Mouse (Mus musculus) telencephalon, adult 2 months (tissue): ENCODE data around the gene Klf12.

Source experiments
- DNase-seq: peaks from one replicate; pipeline ENCODE4 v3.0.0-alpha.2; 2011; ENCODE audit warnings: low read depth, low spot score

The Klf12 gene

DNA sequence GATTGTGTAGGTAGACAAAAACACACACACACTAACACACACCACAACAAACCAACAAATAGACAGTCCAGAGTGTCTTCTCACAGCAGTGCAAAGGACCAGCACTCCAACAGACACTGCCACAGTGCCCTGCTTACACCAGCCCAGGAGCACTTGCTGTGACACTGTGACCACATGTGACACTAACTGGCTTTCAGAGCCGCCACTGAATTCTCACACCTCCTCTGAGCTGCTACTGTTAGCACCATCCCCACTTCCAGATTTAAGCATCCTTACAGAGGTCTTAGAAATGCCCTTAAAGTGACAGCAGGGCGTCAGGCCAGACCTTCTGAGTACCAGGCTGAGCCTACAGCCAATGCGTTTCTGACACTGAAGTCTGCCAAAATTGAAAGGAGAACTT lies 48.7 kb downstream of the Klf12 start:
- no peak for DNase-seq

DNA sequence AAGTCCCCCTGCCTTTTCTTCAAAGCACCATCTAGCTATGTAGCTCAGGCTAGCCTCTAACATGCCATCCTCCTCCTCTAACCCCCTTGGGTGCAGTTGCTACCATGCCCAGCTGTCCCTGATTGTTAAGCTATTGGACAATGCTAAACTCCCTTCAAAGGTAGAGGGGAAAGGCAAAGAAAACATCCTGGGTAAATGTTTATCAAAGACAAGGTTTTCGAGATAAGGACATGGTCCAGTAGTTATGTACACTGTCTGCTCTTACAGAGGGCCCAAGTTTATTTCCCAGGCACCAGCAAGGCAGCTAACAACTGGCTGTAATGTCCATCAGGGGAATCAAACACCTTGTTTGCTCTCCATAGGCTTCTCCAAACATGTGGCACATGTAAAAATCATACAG lies 53.1 kb downstream of the Klf12 start:
- DNase-seq: no peak

DNA sequence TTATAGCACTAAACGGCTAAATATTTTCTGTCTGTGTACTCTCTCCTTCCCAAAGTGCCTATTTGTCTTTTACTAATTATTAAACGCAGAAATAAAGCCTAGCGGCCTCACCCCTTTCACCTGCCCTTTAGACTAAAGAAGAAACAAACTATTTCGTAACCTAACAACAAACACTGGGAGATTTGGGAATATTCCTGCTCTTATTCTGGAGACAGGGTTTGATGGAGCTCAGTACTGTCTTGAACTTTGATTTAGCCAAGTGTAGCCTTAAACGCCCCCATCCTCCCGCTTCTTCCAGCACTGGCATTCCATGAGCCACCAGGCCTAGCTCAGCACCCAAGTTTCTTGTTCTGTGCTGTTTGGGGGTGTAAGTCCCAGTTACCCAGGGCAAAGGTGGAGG lies 56.4 kb downstream of the Klf12 start:
- no peak for DNase-seq

DNA sequence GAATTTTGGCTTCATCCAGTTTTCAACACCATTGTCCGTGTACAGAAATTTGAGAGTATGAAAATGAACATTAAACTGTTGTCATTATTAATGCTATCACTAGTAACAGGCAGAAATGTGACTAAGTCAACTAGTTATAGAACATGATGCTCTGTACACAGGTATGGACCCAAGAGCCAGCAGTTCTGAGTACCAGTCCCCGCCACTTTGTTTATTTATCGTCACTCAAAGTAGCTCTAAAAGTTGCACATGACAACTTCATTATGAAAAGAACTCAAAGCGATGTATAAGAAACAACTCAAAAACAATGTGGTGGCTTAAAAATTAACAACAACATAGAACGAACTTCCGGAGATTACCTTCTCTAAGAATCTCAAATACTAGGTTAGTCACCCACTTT lies 56.8 kb downstream of the Klf12 start:
- DNase-seq: no peak

DNA sequence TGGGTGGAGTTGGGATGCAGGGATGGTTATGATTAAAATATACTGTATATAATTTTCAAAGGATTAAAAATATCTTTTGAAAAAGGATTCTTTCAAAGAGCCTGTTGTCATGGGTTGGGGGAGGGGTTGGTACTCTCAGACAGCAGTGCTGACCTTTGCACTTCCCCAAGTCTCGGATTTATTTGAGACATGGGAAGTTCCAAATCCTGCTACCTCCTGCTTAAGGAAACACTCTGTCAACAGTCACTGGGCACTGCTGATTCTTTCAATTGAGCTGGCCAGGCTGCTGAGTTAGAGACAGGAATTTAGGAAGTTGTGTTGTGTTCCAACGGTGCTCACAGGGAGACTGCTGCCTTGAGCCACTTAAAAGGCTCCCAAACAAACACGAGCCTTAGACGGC lies 60.3 kb downstream of the Klf12 start:
- no peak for DNase-seq

DNA sequence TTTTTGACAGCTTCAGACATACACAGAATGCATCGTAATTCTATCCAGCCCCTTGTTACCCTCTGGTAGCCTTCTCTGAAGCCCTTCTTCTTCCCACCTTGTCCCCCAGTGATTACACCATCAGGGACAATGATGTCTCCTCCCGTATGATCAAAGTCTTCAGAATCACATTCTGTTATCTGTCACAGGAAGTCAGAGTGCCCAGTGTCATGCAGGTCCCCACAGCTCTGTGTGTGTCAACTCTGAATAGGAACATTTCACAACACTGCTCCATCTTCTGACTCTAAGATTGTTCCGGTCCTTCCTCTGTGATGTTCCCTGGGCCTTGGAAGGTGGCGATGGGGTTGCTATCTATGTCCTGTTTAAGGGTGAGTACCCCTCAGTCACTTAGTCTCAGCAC lies 62.2 kb downstream of the Klf12 start:
- no peak for DNase-seq

DNA sequence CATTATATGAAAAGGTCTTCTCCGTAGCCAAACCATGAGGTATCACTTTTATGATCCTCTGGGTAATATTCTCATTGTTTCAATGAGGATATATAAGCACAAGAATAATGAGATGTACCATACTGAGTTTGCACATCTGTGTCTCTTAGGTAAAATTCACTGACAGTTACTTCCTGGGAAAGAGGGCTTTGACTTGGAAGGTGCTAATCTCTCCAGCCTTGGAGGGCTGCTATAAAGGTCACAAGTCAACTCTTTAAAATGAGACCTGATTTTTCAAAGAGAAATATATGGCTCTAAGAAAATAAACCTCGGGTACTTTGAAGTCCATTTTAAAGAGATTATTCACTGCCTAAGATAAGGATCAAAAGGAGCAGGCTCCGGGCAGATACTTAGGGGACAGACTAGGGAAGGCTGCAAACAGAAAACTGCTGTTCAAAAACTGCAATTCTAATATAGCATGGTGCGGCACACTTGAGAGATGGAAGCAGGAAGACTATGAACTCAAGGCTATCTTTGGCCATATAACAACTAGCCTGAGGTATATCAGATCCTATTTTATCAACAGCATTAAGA lies 69.2 kb downstream of the Klf12 start:
- DNase-seq: no peak

DNA sequence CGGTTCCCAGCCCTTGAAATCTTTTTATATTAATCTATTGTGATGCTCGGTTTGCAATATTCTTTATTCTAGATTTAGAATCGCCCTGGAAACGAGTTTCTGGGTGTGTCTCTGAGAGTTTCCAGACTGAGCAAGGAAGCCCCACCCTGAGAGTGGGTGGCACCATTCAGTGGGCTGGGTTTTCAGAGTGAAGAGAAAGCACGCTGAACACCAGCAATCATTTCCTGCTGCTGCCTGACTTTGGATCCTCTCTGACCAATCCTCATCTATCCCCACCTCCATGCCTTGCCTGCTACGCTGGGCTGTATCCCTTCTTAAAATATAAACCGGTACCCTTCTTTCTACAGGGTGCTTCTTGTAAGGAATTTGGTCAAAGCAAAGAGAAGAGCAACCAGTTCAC lies 71.4 kb downstream of the Klf12 start:
- peak; percentile 64 for DNase-seq

DNA sequence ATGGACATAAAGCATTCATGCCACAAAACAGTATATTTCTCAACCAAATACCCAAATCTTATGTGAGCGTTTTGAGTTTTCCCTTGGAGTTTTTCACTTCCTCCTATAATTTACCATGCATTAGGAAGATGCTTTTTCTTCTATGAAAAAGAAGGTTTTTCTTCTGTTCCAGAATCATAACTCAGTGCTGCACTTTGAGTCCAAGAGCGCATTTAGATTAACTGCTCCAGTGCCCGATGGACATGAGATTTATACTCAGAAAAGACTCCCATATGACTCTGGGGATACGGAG lies 72.7 kb downstream of the Klf12 start:
- DNase-seq: no peak

DNA sequence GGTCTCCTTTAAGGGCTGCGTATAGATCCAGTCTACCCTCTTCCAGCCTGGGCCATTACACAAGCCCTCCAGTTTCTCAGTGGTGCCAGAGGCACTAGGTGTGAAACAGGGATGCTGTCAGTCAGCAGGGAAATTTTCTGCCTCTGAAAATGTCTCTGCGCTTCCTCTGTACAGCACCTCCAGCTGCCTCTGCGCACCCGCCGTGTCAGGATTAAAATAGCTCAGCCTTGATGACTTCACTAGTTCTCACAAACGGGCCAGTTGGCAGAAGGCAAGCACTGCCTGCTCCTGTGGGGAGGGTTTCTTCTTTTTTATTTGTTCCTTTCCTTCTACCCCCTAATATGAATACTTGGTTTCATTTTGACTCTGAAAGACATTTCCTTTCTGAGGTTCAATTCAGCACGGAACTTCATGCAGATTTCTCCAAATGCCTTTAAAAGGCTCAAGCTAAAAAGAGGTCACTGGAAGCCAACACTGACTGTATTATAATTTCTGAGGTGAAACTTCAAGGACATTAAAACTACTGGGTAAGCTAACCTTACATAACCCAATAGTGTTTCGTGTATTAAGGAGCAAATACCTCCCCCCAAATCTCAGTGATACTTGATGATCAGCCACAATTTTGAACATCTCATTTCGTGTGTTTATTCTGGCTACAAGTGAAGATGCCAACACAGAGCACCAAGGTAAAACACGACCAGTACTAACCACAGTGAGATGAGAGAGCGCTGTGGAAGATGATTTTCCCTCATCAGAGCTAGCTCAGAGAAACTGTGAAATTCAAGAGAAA lies 73.2 kb downstream of the Klf12 start:
- peak; percentile 86 for DNase-seq

DNA sequence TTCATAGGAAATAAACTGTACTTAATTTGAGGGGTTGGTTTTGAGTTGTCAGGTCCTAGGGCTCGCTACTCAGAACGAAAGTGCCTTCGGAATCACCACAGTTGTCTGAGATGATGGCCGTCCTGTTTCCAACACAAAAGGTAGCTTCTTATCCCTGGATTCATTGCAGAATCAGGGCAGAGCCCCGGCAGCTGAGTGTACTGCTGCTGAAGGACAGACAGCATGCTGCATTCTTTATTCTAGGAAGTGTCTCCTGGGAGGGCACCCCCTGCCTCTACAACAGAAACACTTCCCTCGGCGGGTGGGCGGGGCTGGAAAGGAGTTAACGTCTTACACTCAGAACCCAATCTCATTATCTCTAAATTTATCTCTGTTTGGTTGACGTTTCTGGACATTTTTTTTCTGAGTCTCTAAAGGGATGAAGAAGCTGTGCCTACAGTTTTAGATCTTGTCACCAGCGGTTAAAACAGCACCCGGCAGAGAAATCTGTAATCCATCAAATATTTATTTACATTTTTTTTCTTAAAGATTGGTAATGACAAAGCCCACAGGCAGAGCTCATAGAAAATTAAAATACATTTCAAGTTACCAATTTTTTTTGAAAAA lies 74.6 kb downstream of the Klf12 start:
- no peak for DNase-seq

DNA sequence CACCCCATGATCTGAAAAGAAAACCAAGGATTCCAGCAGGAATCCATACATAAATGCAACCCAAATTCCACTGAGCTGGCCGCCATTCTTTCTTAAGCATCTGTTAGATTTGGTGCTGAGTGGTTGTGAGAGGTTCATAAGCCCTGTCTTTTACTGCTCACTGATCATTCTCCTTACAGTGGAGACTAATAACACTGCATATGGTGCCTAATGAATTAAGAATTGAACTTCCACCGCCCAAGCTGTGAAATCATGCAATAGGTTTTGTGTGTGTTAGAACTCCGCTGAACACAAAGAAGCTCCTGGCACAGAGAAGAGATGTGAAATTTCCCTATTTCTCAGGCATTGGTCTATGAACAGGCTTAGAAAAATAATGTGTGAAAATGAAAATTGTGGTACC lies 77.4 kb downstream of the Klf12 start:
- no peak for DNase-seq

DNA sequence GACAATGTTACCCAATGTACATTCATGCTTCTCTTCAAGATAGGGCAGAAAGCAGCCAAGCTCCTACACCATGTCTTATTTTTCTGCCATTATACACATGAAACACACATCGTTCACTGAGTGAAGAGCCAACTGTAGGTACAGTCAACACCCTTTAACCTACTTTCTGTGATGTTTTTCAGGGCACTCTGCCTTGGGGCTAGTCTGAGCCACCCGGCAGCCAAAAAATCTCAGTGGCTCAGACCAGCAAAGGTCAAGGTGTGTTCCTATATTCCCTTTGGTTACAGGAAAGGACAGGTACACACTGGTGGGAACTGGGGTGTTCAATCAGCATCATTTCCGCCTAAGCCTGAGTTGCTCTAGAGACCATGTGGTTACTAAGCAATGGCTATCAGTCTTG lies 78.3 kb downstream of the Klf12 start:
- DNase-seq: no peak

DNA sequence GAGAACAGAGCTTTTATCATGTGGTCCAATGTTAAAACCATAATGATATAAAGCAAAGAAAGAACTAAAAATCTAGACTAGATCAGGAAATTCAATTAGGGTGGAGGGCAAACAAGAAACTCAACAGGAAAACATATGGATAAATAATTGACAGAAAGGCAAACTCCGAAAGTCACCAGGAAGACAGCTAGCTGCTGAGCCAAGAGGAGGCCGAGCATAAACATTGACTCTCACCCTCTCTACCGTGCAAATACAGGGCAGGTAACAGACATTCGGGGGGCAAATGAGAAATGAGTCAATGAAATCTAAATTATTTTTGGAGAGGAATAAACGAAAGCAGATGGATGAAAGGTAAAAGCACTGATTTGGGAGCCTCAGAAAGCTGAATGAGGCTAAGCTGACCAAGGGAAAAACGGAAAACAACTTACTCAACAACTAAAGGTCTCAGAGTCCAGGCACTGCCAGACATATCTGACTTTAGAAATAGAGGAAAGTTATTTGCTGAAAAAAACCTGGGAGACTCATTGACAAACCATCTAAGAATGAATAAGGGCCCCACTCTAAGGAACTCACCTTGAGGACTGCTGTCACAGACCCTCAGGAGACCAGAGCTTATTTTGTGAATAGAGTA lies 84.3 kb downstream of the Klf12 start:
- no peak for DNase-seq

DNA sequence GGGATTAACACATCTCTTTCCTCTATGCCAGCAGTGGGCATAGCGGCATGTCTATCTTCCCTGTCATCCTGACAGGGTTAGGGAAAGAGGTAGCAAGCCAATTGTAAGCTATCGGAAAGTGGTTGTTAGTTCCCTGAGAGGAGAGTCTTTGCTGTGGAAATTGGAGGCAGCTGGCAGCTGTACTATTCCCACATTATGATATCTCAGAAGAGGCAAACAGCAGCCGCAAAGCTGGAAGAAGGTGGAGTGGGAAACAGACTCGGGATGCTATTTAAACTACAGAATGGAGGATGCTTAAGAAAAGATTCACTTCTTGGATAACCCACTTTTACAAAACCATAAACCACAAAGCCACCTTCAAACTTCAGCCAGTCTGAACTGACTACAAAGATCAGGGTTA lies 85.8 kb downstream of the Klf12 start:
- no peak for DNase-seq

DNA sequence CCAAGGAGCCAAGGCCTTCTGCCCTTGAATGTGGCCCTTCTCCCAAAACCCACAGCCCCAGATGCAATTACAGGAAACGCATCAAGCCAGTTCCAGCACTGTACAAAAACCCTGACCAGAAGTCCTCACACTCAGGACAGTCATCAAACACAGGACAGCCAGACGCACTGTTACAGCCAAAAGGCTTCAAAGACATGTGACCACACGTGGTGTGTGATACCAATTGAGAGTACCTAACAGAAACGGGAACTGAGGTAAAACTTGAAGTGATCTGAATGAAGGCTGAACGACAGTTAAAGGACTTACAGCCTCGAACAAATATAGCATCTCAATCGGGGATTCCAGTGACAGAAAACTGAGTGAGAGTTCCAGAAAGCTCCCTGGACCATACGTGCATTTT lies 87.3 kb downstream of the Klf12 start:
- no peak for DNase-seq

DNA sequence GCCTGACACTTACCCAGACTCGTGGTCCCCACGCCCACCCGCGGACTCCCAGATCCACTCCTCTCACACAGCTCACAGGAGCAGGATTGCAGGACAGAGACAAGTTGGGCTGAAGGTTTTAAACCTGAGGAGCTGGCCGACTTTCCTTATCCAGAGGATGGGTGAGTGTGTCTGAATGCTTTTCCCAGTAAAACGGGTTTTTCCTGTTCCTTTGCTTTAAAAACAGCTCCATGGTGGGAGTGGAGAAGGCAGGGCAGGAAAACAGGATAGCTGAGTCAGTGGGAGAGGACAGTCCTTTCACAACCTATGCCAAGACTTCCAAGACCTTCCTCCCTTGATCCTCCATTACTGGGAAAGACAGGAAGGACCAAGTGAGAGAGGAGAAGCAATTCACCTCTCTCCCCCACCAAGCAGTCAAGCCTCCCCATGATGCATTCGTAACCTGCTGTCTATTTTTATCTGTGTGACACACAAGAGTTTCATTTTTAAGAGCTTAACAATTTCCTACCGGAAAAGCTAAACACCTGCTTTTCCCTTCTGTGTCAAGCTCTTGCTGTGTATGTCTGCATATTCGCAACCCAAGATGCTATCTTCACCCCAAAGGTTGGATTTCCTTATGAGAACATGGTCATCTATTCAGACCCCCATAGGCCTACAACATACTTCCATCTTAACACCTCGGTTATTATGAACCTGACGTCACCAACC lies 94.8 kb downstream of the Klf12 start:
- no peak for DNase-seq

DNA sequence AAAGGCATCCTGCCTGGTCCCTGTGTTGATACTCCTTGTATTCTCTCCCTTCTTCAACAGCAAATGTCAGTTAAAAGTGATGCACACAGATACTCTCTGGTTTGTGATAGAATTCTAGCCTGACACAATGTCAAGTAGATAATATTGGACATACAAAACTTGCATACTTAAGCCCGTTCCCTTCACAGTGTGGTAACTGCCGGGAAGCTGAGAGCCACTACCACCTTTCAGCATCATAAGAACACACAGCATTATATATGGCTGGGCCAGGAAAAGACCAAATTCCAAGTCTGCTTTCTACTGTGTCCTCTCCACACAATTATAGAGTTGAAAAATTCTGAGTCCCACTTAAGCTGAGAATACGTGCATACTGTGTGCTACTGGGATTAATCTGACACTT lies 97.1 kb downstream of the Klf12 start:
- DNase-seq: no peak

DNA sequence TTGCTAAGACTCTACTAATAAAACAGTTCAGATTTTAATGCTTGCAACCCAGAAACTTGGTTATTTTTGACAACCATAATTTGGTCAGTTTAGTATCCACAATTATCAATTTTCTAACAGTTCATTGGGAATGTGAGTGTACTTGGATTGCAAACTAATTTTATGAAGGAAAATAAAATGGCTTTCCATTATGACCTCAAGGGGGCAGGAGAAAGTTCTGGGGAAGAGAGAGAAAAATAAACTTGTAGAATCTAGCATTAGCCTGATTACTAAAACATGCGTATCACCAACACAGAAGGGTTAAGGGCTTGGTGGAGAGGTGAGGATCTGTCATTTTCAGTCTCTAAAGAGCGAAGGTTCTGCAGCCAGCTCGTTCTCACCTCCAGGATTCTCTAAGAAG lies 106.7 kb downstream of the Klf12 start:
- DNase-seq: no peak

DNA sequence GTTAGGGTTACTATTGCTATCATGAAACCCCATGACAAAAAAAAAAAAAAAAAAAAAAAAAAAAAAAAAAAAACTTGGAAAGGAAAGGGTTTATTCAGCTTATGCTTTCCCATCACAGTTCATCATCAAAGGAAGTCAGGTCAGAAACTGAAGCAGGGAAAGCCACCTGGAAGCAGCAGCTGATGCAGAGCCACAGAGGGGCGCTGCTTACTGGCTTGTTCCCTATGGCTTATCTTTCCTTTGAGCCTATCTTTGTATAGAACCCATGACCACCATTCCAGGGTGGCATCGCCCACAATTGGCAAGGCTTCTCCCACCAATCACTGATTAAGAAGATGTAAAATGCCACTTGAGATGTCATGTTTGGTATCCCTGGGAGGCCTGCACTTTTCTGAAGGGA lies 119.4 kb downstream of the Klf12 start:
- DNase-seq: no peak

DNA sequence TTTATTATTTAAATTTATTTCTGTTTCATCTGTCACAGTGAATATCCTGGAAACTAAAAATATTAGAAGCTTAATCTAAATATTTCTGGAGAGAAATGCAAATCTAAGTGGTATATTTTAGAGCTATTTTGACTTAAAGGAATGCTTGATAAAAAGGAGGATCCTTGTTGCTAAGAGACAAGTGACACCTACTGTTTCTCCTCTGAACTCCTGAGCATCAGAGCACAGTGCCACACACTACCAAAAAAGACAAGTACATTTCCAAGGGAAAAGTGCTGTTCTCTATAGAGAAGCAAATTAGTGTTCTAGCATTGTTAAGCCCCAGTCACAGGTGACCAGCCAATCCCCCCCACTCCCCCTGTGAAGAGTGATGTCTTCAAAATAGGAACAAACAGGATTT lies 127.8 kb downstream of the Klf12 start:
- no peak for DNase-seq

DNA sequence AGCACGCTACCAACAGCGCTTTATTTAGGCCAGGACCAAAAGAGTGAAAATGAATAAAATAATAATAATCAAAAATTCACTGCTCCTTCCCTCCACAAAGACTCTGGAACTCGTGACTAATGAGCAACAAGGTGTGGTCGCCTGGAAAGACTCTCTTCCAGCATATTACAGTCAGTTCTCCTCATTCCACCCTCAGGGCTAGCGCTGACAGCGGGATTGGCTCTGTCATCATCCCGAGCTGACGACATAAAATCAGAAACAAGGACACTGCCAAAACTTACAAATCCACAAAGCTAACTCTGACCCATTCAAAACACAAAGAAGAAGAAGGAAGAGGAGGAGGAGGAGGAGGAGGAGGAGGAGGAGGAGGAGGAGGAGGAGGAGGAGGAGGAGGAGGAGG lies 136.8 kb downstream of the Klf12 start:
- no peak for DNase-seq

DNA sequence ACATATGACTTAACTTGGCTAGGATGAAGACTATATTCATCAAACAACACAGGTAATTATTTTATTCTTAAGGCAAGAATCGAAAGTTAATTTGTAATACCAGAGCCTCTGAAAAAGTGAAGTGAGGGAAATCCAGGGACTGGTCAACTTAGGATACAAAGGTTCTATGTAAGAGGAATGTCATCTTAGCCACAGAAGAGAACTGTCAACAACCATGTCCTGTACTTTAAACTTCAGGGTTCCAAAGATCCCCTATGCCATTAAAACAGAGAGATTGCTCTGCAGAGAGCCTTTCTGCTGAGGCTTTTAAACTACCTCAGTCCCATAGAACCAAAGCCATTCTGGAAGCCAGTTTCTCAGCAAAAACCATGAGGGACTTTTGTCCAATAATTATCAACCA lies 144.1 kb downstream of the Klf12 start:
- no peak for DNase-seq
